Mouse (Mus musculus) layer of hippocampus, postnatal 14 days (tissue): Measurements from ENCODE around the gene Anxa6. TPM values are rescaled to one million over a fixed set of nuclear protein-coding genes. Genes with fewer than 3 reads are reported as not detected.

Experiments used
- DNase-seq, 2 experiments: peaks; one replicate each; pipeline ENCODE4 v3.0.0; 2021 to 2022; ENCODE audit warnings: low spot score in 2 of 2, mixed read lengths in 1 of 2
- total RNA-seq, 2 experiments: library from RNA; stranded (reverse); gene quantifications; 2 replicates each; pipeline ENCODE4 v1.2.3; 2021

Gene Anxa6
- total RNA-seq, 2 experiments from 2014 or later = 90.3 to 93.8 TPM

GRCm38 (mm10) chr11:54998708-54999107 lies 34.5 kb downstream of the Anxa6 start:
- DNase-seq = no peak

DNA sequence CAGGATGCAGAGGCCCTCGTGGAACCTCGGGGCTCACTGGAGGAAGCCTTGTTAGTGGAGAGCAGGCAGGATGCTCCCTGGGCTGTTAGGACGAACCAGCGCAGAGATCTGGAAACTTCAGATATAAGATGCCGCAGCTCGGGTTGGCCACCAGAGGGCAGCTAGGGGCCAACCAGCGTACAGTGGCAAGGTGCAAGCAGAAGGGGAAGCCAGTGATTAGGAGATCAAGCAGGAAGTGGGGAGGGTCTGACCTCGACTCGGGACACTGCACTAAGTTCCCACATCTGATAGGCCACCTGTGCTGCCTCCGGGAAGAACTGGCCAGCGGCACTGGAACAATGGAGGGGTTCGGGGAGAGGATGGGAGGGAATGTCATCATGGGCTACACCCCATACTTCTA lies 35.0 kb downstream of the Anxa6 start:
- peak; percentile 60 to 76 for DNase-seq

DNA sequence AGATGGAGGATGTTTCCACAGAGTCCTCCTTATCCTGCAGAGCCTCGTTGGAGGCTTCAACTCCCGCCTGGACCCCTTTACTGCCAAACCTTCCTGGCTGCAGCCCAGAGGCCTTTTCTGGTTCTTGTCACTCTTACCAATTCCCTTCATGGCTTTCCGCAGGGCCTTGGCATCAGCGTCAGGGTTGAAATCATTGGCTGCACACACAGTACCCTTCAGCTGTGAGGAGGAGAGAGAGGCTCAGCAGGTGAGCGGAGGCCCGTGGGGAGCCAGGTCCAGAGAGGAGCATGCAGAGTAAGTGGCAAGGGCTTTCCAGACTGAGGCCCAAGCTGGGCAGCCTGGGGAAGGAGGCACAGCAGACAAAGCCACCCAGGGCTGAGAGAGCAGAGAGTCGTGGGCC lies 37.1 kb downstream of the Anxa6 start:
- DNase-seq = peak in 1 of 2 experiments; percentile 71

GRCm38 (mm10) chr11:54989920-54990319 lies 43.3 kb downstream of the Anxa6 start:
- no peak for DNase-seq

- DNase-seq = no peak
Observed at GRCm38 (mm10) chr11:54988754-54989349, 44.4 kb downstream of the Anxa6 start.

GRCm38 (mm10) chr11:54987974-54988373 lies 45.3 kb downstream of the Anxa6 start:
- DNase-seq = no peak

- DNase-seq = no peak
Observed at GRCm38 (mm10) chr11:54985086-54985485, 48.2 kb downstream of the Anxa6 start.

DNA sequence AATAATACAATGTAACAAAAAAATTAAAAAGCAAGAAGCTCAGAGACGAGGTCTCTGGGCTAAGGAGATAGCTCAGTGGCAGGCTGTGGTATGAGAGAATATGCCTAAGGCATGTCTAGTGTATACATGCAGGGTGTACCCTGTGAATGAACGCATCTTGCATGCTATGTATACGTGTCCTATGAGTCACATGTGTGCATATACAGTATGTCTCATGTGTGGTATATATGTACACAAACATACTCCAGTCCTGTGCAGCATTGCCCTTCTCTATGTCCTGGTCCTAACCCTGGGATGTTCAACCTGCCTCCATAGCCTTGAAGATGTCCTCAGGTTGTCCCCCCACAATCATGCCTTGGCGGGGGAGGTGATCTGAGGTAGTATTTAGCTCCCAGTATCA lies 48.7 kb downstream of the Anxa6 start:
- no peak for DNase-seq

DNA sequence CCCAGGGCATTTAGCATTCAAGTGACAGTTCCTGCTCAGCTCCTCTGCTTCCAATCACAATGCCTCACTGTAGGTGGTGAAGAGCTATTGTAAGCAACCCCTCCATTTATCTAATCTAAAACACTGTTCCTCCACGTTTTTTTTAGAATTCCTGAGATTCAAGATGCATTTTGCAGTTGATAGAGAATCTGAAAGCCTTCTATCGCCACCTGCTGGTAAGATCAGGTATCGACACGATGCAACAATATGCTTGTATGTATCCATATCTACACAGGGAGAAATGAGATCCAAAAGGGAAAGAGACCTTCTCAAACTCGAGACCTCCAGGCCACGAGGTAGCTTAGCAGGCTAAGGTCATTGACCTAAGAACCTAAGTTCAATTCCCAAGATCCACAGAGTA lies 49.2 kb downstream of the Anxa6 start:
- peak; percentile 75 for DNase-seq

GRCm38 (mm10) chr11:54982520-54982919 lies 50.7 kb downstream of the Anxa6 start:
- DNase-seq = no peak

DNA sequence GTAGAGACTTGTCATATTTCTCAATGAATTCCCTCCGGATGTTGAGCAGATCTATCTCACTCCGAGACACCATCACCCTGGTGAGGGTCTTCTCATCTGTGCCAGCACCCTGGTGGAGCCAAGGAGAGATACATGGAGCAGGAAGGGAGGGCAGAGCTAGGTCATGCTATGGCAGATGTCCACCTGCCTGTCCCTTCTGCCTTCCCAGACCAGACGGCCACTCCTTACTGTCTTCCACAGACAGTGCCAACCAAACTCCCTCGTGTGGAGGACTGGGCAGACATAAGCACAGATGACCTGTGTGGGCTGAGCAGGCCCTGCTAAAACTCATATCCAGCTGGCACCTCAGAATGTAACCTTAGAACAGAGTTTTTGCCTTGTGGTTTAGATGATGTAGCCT lies 51.6 kb downstream of the Anxa6 start:
- no peak for DNase-seq

DNA sequence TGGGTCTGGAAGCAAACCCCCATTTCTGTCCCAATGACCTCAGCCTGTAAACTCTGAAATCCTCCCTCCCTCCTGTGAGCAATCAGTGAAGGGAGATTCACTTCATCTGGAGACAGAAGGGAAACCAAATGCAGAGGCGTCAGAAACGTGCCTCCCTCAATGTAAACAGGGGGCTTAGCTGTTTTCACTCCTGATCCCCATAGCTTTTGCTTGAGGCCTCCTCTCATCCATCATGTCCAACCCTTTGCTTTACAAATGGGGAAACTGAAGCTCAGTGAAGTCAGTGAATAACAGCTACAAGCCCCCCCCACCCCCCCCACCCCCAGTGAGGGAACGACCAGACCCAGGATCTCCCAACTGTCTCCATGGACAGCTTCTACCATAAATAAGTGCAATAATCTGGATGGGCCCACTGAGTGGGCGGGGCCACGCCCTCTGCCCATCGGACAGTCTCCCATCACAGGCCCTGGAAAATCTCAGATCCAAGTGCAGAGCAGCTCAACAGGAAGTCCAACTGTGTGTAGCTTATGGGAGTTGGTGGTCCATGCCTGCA lies 55.8 kb downstream of the Anxa6 start:
- no peak for DNase-seq

- no peak for DNase-seq
Observed at GRCm38 (mm10) chr11:54976351-54976750, 56.9 kb downstream of the Anxa6 start.

DNA sequence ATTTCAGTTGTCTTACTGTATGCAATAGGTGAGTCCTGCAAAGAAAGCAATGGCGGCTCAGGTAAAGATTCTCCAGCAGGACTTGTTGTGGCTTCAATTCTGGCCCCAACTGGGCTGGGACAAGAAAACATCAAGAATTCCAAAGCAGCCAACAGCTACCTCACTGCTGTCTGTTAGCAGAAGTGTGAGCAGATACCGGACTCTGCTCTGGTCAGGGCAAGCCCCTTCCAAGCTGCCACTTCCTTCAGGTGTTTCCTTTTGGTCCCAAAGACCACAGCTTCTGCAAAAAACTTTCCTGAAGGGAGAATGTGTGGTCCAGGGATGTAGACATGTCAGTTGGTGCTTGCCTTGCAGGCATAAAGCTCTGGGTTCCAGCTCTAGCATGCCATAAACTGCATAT lies 57.5 kb downstream of the Anxa6 start:
- DNase-seq = no peak

DNA sequence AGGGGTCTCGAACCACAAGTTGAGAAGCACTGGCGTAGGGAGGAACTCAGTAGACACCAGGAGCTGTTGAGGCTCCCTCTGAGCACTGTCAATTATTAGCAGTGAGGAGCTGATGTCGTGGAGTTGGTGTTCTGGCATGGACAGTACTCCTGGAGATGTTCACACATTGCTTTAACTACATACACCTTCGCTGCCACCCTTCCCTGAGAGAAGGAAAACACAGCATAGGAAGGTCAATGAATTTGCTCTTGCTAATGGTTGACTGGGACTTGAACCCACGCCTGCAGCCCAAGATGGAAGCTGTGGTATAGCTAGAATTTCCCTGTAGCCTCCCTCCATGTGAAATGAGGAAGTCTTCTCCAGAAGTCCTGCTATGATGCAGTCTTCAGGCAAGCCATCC lies 57.9 kb downstream of the Anxa6 start:
- no peak for DNase-seq

- DNase-seq = no peak
Observed at GRCm38 (mm10) chr11:54974639-54975038, 58.6 kb downstream of the Anxa6 start.

- peak in 1 of 2 experiments; percentile 28 for DNase-seq
Observed at GRCm38 (mm10) chr11:54973481-54974212, 59.6 kb downstream of the Anxa6 start.

DNA sequence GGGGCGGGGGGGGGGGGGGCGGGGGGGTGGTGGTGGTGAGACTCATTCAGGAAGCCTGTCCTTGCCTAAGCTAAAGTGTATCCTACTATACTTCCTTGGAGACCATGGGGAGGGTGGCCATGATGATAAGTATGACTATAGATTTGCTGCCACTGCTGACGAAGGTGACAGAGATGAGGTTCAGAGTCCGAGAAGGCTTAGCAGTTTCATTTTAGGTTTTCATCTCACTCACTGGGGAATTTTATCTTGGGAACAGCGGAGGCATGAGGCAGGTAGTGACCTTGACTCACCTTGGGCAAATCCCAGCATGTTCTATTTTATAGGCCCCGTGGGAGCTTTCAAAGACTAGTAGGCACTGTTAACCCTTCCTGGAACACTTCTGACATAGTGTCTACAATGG lies 60.5 kb downstream of the Anxa6 start:
- no peak for DNase-seq

- DNase-seq = no peak
Observed at GRCm38 (mm10) chr11:54972049-54972723, 61.1 kb downstream of the Anxa6 start.

- no peak for DNase-seq
Observed at GRCm38 (mm10) chr11:54971365-54972048, 61.7 kb downstream of the Anxa6 start.

GRCm38 (mm10) chr11:54965234-54965633 lies 68.0 kb downstream of the Anxa6 start:
- DNase-seq = no peak

GRCm38 (mm10) chr11:54962810-54963209 lies 70.4 kb downstream of the Anxa6 start, which contains the start of gene Tnip1:
TSS of gene Tnip1 (minus strand) at chr11:54962917.
- no peak for DNase-seq
